Mouse (Mus musculus) CD4-positive, CD25-positive, alpha-beta regulatory T cell, adult 2 months (primary cell): ENCODE data around the gene BC016579.

Source experiments
- DNase-seq: peaks from one replicate; pipeline ENCODE4 v3.0.0-alpha.2; 2012; ENCODE audit warnings: low read depth, low spot score

BC016579 gene

GRCm38 (mm10) chr16:45653934-45654332, at the start of gene BC016579:
Gene BC016579 (minus strand): TSS chr16:45654068.
- DNase-seq: peak; percentile 27

- DNase-seq: no peak
These were observed 45.4 kb upstream of the BC016579 start for GRCm38 (mm10) chr16:45699301-45699700.

GRCm38 (mm10) chr16:45697996-45698395, 44.1 kb upstream of the BC016579 start:
- no peak for DNase-seq

GRCm38 (mm10) chr16:45695445-45696160, 41.7 kb upstream of the BC016579 start:
- no peak for DNase-seq

GRCm38 (mm10) chr16:45693558-45693957, 39.7 kb upstream of the BC016579 start, which contains the start of gene Tmprss7:
Gene Tmprss7 (minus strand): TSS chr16:45693658.
- no peak for DNase-seq

GRCm38 (mm10) chr16:45692851-45693250, 39.0 kb upstream of the BC016579 start:
- no peak for DNase-seq

GRCm38 (mm10) chr16:45690178-45690577, 36.3 kb upstream of the BC016579 start:
- DNase-seq: peak; percentile 83

GRCm38 (mm10) chr16:45686833-45687232, 33.0 kb upstream of the BC016579 start:
- no peak for DNase-seq

- no peak for DNase-seq
These were observed 31.4 kb upstream of the BC016579 start for GRCm38 (mm10) chr16:45685295-45685694.

- peak; percentile 65 for DNase-seq
These were observed 30.9 kb upstream of the BC016579 start for GRCm38 (mm10) chr16:45684815-45685214.

- DNase-seq: peak; percentile 39
These were observed 22.6 kb upstream of the BC016579 start for GRCm38 (mm10) chr16:45676462-45676861.

GRCm38 (mm10) chr16:45670005-45670404, 16.1 kb upstream of the BC016579 start:
- DNase-seq: no peak

- no peak for DNase-seq
These were observed 14.3 kb upstream of the BC016579 start for GRCm38 (mm10) chr16:45668178-45668577.

GRCm38 (mm10) chr16:45666136-45666535, 12.3 kb upstream of the BC016579 start:
- DNase-seq: peak; percentile 10

GRCm38 (mm10) chr16:45662381-45662780, 8.5 kb upstream of the BC016579 start:
- no peak for DNase-seq

- no peak for DNase-seq
These were observed 5.7 kb upstream of the BC016579 start for GRCm38 (mm10) chr16:45659596-45659995.

- no peak for DNase-seq
These were observed 4.4 kb upstream of the BC016579 start for GRCm38 (mm10) chr16:45658248-45658647.

GRCm38 (mm10) chr16:45657574-45658159, 3.8 kb upstream of the BC016579 start:
- no peak for DNase-seq

- no peak for DNase-seq
These were observed 597 bp upstream of the BC016579 start for GRCm38 (mm10) chr16:45654465-45654864.

- DNase-seq: peak; percentile 17
These were observed 597 bp downstream of the BC016579 start for GRCm38 (mm10) chr16:45653009-45653933.

- no peak for DNase-seq
These were observed 2.4 kb downstream of the BC016579 start for GRCm38 (mm10) chr16:45651497-45651896.

- no peak for DNase-seq
These were observed 9.5 kb downstream of the BC016579 start for GRCm38 (mm10) chr16:45644380-45644779.
